Mouse (Mus musculus) heart, adult 2 months (tissue): ENCODE results near the gene Clec11a. TPM values are rescaled to one million over a fixed set of nuclear protein-coding genes. Genes with fewer than 3 reads are reported as not detected.

Source experiments
- DNase-seq, 2 experiments: peaks; one replicate each; pipeline ENCODE4 v3.0.0; 2021
- H3K27ac ChIP-seq: fragments of 200-600 bp; 2 replicates; pipeline ENCODE4 v1.8.1; 2022
- H3K27me3 ChIP-seq: fragments of 200-500 bp; 2 replicates; pipeline ENCODE4 v1.6.1; 2012; ENCODE audit warnings: mild to moderate bottlenecking, low read length, inconsistent platforms, mixed read lengths; ENCODE audit not compliant: control insufficient read depth, insufficient read depth
- H3K36me3 ChIP-seq: fragments of 200-500 bp; 2 replicates; pipeline ENCODE4 v1.6.1; 2012; ENCODE audit warnings: low read length, inconsistent platforms; ENCODE audit not compliant: control insufficient read depth, insufficient read depth
- H3K4me1 ChIP-seq: fragments of 200-500 bp; 2 replicates; pipeline ENCODE4 v1.6.1; 2011; ENCODE audit warnings: low read length; ENCODE audit not compliant: control insufficient read depth, insufficient read depth
- H3K4me3 ChIP-seq: fragments of 200-600 bp; 2 replicates; pipeline ENCODE4 v1.8.1; 2022
- H3K79me2 ChIP-seq: fragments of 200-500 bp; replicated peaks from 2 replicates; pipeline ENCODE4 v1.6.1; 2012; ENCODE audit warnings: mild to moderate bottlenecking, inconsistent platforms, low read length, moderate library complexity, mixed read lengths; ENCODE audit not compliant: control insufficient read depth, insufficient read depth
- H3K9ac ChIP-seq: fragments of 200-500 bp; 2 replicates; pipeline ENCODE4 v1.6.1; 2012; ENCODE audit warnings: low read depth, mild to moderate bottlenecking, control low read depth, inconsistent platforms, low read length, mixed read lengths
- CTCF ChIP-seq: fragments of 200-600 bp; IDR thresholded peaks from 2 replicates; pipeline ENCODE4 v1.8.1; 2022; ENCODE audit warnings: antibody characterized with exemption, mild to moderate bottlenecking, moderate library complexity
- EP300 ChIP-seq: fragments of 200-500 bp; IDR thresholded peaks from 2 replicates; pipeline ENCODE4 v1.6.1; 2011; ENCODE audit warnings: low read depth, low read length, control low read depth; ENCODE audit not compliant: insufficient read depth
- POLR2A ChIP-seq: fragments of 200-500 bp; IDR thresholded peaks from 2 replicates; pipeline ENCODE4 v1.6.1; 2011; ENCODE audit warnings: mild to moderate bottlenecking, low read depth, low read length, control low read depth; ENCODE audit not compliant: insufficient read depth
- WGBS: fragments of 180-500 bp; shearing (Covaris S2); methylation state at CpG from one replicate; pipeline ENCODE4 v1.1.7; 2018; 5-methylcytosine and 5-hydroxymethylcytosine counted together
- intact Hi-C: fragments of 180-260 bp; cut with DNase I; formaldehyde crosslinking; loops from one replicate; pipeline ENCODE4 v1.15.1; 2025
- polyA plus RNA-seq: library from polyadenylated mRNA; depleted of rRNA; stranded (reverse); fragments of >200 nt; gene quantifications from 2 replicates; pipeline ENCODE4 v1.2.3, GENCODE M21; 2012
- total RNA-seq, 2 experiments: library from RNA; stranded (reverse); gene quantifications; 2 replicates each; pipeline ENCODE4 v1.2.3; 2021

The Clec11a gene
- total and polyA plus RNA-seq, 3 experiments: 0.60 to 2.0 (median 1.1) TPM

DNA sequence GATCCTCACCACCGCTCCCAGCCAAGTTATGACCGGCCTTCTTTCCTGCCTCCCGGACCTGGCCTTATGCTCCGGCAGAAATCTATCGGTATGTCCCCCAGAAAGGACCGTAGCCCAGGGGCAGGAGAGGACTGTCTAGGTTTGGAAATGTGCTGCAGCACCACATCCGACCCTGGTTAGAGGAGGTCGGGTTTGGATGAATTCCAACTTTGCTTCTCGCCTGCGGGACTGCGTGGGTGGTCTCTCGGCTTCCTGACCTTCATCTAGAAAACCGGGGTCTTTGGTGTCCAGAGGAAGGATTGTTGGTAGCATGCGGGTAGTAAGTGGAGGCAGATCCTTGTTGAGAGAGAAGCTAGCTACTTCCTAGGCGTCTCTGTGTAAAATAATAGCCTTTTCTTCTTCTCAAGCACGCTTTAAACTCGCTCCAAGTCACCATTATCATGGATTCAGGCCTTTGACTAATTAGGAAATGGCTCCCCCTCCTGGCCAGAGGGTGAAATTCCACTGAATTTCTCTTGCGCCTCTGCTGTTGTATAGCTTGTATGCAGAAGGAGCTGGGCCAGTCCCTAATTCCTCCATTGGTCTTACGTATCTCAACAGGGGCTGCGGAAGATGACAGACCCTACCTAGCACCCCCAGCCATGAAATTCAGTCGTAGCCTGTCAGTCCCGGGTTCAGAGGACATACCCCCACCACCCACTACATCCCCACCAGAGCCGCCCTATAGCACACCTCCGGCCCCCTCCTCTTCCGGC is 44.4 kb upstream of the Clec11a start:
- peak; percentile 69 to 74 for DNase-seq
- peak overlapping the region; percentile 19; the same call in 1 of the 2 replicates for H3K4me3 ChIP-seq
- H3K27ac ChIP-seq: no peak overlapping the region
- WGBS: 7% methylated on average over 25 of the region's 25 CpGs
- H3K9ac ChIP-seq: peak overlapping the region; percentile 43; the same call in 1 of the 2 replicates
- no peaks in the 10 kb centered on the region for H3K36me3 ChIP-seq
- TF ChIP-seq EP300 (0 out of 2 replicates have a peak, but pooled peaks have one; percentile 33), POLR2A (no peak), CTCF (peak; percentile 97)
- H3K4me1 ChIP-seq: no peaks in the 10 kb centered on the region
- no peaks in the 10 kb centered on the region for H3K79me2 ChIP-seq
- intact Hi-C loops: loop anchor here (1.0 kb wide), 1 partner anchor 89 kb away; no protein-coding TSS in a partner anchor
- peaks cover 27% of the 10 kb centered on the region for H3K27me3 ChIP-seq

- DNase-seq: no peak
- intact Hi-C loops: no loop called here
- TF ChIP-seq POLR2A (no peak), CTCF (no peak), EP300 (no peak)
- no peaks in the 10 kb centered on the region for H3K4me1 ChIP-seq
- peaks cover 22% of the 10 kb centered on the region for H3K27me3 ChIP-seq
- H3K27ac ChIP-seq: no peak overlapping the region
- 17% methylated on average over 3 of the region's 3 CpGs for WGBS
- no peaks in the 10 kb centered on the region for H3K79me2 ChIP-seq
- no peak overlapping the region for H3K9ac ChIP-seq
- no peak overlapping the region for H3K4me3 ChIP-seq
- H3K36me3 ChIP-seq: no peaks in the 10 kb centered on the region
Observed at GRCm38 (mm10) chr7:44349043-44349442, 42.3 kb upstream of the Clec11a start.

DNA sequence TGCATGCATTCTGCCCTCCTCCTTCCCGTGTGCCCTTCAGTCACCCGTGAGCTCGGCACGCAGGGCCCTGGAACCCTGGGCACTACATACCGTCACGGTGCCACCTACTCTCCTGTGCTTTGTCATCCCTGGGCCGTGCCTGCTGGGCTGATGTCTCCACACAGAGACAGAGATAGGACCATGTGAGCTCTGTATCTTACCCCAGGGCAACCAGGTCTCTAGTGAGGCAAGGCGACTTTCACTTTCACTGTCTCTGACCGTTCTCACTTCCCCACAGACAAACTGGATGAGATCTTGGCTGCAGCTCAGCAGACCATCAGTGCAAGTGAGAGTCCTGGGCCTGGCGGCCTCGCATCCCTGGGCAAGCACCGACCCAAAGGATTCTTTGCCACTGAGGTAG is 37.9 kb upstream of the Clec11a start:
- H3K27me3 ChIP-seq: no peaks in the 10 kb centered on the region; the same call in 1 of the 2 replicates
- no peak overlapping the region for H3K27ac ChIP-seq
- intact Hi-C loops: no loop called here
- 50% methylated on average over 12 of the region's 12 CpGs for WGBS
- no peaks in the 10 kb centered on the region for H3K4me1 ChIP-seq
- H3K4me3 ChIP-seq: no peak overlapping the region
- H3K9ac ChIP-seq: 0 out of 2 replicates have a peak overlapping the region, but pooled peaks have one; percentile 14
- TF ChIP-seq POLR2A (no peak), CTCF (no peak), EP300 (no peak)
- no peaks in the 10 kb centered on the region for H3K79me2 ChIP-seq
- no peak for DNase-seq
- H3K36me3 ChIP-seq: no peaks in the 10 kb centered on the region

GRCm38 (mm10) chr7:44343459-44344015 is 36.8 kb upstream of the Clec11a start:
- H3K79me2 ChIP-seq: no peaks in the 10 kb centered on the region
- no peak overlapping the region for H3K9ac ChIP-seq
- no peaks in the 10 kb centered on the region for H3K36me3 ChIP-seq
- no peak for DNase-seq
- H3K27me3 ChIP-seq: no peaks in the 10 kb centered on the region; the same call in 1 of the 2 replicates
- H3K27ac ChIP-seq: no peak overlapping the region
- H3K4me3 ChIP-seq: no peak overlapping the region
- TF ChIP-seq POLR2A: no peak
- no peak for TF ChIP-seq CTCF
- TF ChIP-seq EP300: no peak
- no peaks in the 10 kb centered on the region for H3K4me1 ChIP-seq
- intact Hi-C loops: no loop called here
- 12% methylated on average over 11 of the region's 11 CpGs for WGBS

DNA sequence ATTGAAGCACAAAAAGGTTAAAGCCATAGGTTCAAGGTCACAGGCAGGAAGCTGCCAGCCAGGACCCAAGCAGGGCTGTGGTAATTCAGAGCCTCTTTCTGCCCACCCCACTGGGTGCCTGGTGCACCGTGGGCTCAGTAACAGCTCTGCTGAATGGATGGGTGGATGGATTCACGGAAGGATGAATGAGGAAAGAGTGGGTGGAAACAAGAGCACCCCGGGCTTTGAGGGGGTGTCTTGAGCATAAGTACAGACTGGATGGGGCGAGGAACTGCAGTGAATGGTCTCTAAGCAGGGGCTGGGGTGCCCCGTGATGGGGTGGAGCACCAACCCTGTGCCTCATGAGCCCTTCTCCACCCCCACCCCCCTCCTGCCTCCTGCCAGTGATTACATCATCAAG is 35.0 kb upstream of the Clec11a start:
- Histone ChIP-seq H3K4me3 (no peak overlapping the region), H3K27ac (no peak overlapping the region), H3K27me3 (peaks cover 2% of the 10 kb centered on the region; the same call in 1 of the 2 replicates), H3K79me2 (no peaks in the 10 kb centered on the region), H3K9ac (no peak overlapping the region), H3K36me3 (no peaks in the 10 kb centered on the region), H3K4me1 (no peaks in the 10 kb centered on the region)
- no peak for TF ChIP-seq POLR2A
- intact Hi-C loops: no loop called here
- DNase-seq: no peak
- 64% methylated on average over 5 of the region's 5 CpGs for WGBS

GRCm38 (mm10) chr7:44341119-44341518 is 34.4 kb upstream of the Clec11a start:
- no peaks in the 10 kb centered on the region for H3K4me1 ChIP-seq
- no peak for DNase-seq
- H3K36me3 ChIP-seq: no peaks in the 10 kb centered on the region
- TF ChIP-seq POLR2A (no peak), CTCF (no peak), EP300 (no peak)
- 63% methylated on average over 10 of the region's 10 CpGs for WGBS
- no peaks in the 10 kb centered on the region for H3K79me2 ChIP-seq
- intact Hi-C loops: no loop called here
- no peak overlapping the region for H3K27ac ChIP-seq
- no peak overlapping the region for H3K9ac ChIP-seq
- peaks cover 2% of the 10 kb centered on the region; the same call in 1 of the 2 replicates for H3K27me3 ChIP-seq
- H3K4me3 ChIP-seq: no peak overlapping the region
